Mouse (Mus musculus): Measurements from ENCODE around the gene Ptprm.

Ptprm gene

GRCm38 (mm10) chr17:67213711-67214110, 140.5 kb downstream of the Ptprm start:
- DNase-seq (ENCODE audit: low read depth) = no peak

GRCm38 (mm10) chr17:67209676-67210344, 144.4 kb downstream of the Ptprm start:
- DNase-seq (ENCODE audit: low read depth) = no peak

- no peak for DNase-seq (ENCODE audit: low read depth)
Observed at GRCm38 (mm10) chr17:67208600-67208999, 145.7 kb downstream of the Ptprm start.

GRCm38 (mm10) chr17:67206984-67207383, 147.3 kb downstream of the Ptprm start:
- DNase-seq (ENCODE audit: low read depth) = no peak

- DNase-seq (ENCODE audit: low read depth) = no peak
Observed at GRCm38 (mm10) chr17:67201151-67201550, 153.1 kb downstream of the Ptprm start.

- DNase-seq (ENCODE audit: low read depth) = no peak
Observed at GRCm38 (mm10) chr17:67193728-67194127, 160.5 kb downstream of the Ptprm start.

- no peak for DNase-seq (ENCODE audit: low read depth)
Observed at GRCm38 (mm10) chr17:67188514-67188913, 165.7 kb downstream of the Ptprm start.

GRCm38 (mm10) chr17:67186879-67187278, 167.4 kb downstream of the Ptprm start:
- DNase-seq (ENCODE audit: low read depth) = no peak

- DNase-seq (ENCODE audit: low read depth) = no peak
Observed at GRCm38 (mm10) chr17:67185942-67186341, 168.3 kb downstream of the Ptprm start.

- no peak for DNase-seq (ENCODE audit: low read depth)
Observed at GRCm38 (mm10) chr17:67179446-67179845, 174.8 kb downstream of the Ptprm start.

GRCm38 (mm10) chr17:67178686-67179265, 175.5 kb downstream of the Ptprm start:
- no peak for DNase-seq (ENCODE audit: low read depth)

- no peak for DNase-seq (ENCODE audit: low read depth)
Observed at GRCm38 (mm10) chr17:67175836-67176235, 178.4 kb downstream of the Ptprm start.

- DNase-seq (ENCODE audit: low read depth) = no peak
Observed at GRCm38 (mm10) chr17:67171353-67171752, 182.9 kb downstream of the Ptprm start.

GRCm38 (mm10) chr17:67170696-67171095, 183.6 kb downstream of the Ptprm start:
- DNase-seq (ENCODE audit: low read depth) = no peak

GRCm38 (mm10) chr17:67165876-67166275, 188.4 kb downstream of the Ptprm start:
- no peak for DNase-seq (ENCODE audit: low read depth)

GRCm38 (mm10) chr17:67159611-67160010, 194.6 kb downstream of the Ptprm start:
- DNase-seq (ENCODE audit: low read depth) = no peak

GRCm38 (mm10) chr17:67157089-67157752, 197.0 kb downstream of the Ptprm start:
- no peak for DNase-seq (ENCODE audit: low read depth)

GRCm38 (mm10) chr17:67152218-67152617, 202.0 kb downstream of the Ptprm start:
- DNase-seq (ENCODE audit: low read depth) = no peak

GRCm38 (mm10) chr17:67150441-67150840, 203.8 kb downstream of the Ptprm start:
- DNase-seq (ENCODE audit: low read depth) = no peak

GRCm38 (mm10) chr17:67142183-67142756, 212.0 kb downstream of the Ptprm start:
- DNase-seq (ENCODE audit: low read depth) = no peak

- no peak for DNase-seq (ENCODE audit: low read depth)
Observed at GRCm38 (mm10) chr17:67140502-67140901, 213.8 kb downstream of the Ptprm start.

- DNase-seq (ENCODE audit: low read depth) = no peak
Observed at GRCm38 (mm10) chr17:67138981-67139380, 215.3 kb downstream of the Ptprm start.

GRCm38 (mm10) chr17:67136876-67137275, 217.4 kb downstream of the Ptprm start:
- DNase-seq (ENCODE audit: low read depth) = no peak
